Mouse (Mus musculus): ENCODE data around the gene Rassf7. TPM values are rescaled to one million over a fixed set of nuclear protein-coding genes. Genes with fewer than 3 reads are reported as not detected.
A peak's percentile ranks its signal among the peaks of the same experiment; 100 is the strongest.
"Not testable (repeated sequence)": the region's sequence is repeated elsewhere in the genome, so short reads cannot be mapped to it uniquely, and the experiment has no call there.

Rassf7 gene
- polyA plus RNA-seq, 1 experiment from 2014 or later = 61.5 TPM

- H3K4me1 ChIP-seq (replicated peaks; ENCODE audit: insufficient read depth, low read length) = 0 out of 2 replicates have a peak, but pooled peaks cover 11% of the 10 kb centered on the region
- H3K9ac ChIP-seq (ENCODE audit: low read depth, low read length) = no peak overlapping the region
- no peak overlapping the region for H3K4me3 ChIP-seq (replicated peaks; ENCODE audit: low read depth, low read length)
- H3K27ac ChIP-seq = no peak overlapping the region
- 96% methylated on average over 10 of the region's 10 CpGs for WGBS
- no peak for DNase-seq (ENCODE audit: low spot score)
- H3K36me3 ChIP-seq (ENCODE audit: insufficient read depth, low read length) = peaks cover 32% of the 10 kb centered on the region
- ATAC-seq (replicated peaks; ENCODE audit: low FRiP score, low read depth) = no peak
- no peaks in the 10 kb centered on the region for H3K27me3 ChIP-seq (ENCODE audit: insufficient read depth, low read length)
- H3K4me2 ChIP-seq (ENCODE audit: low read length) = no peak overlapping the region
- no peak for TF ChIP-seq CTCF (IDR thresholded peaks at IDR 0.05; ENCODE audit: low read depth)
- no peaks in the 10 kb centered on the region for H3K9me3 ChIP-seq (replicated peaks; ENCODE audit: low read length)
Measured at GRCm38 (mm10) chr7:141231551-141231950, 15.9 kb downstream of the Rassf7 start.

- not testable (repeated sequence) for H3K27me3 ChIP-seq (ENCODE audit: insufficient read depth, low read length); H3K9me3 ChIP-seq (replicated peaks; ENCODE audit: low read length); DNase-seq (ENCODE audit: low spot score); H3K4me1 ChIP-seq (replicated peaks; ENCODE audit: insufficient read depth, low read length); H3K27ac ChIP-seq; H3K4me3 ChIP-seq (replicated peaks; ENCODE audit: low read depth, low read length); H3K4me2 ChIP-seq (ENCODE audit: low read length); H3K9ac ChIP-seq (ENCODE audit: low read depth, low read length); ATAC-seq (replicated peaks; ENCODE audit: low FRiP score, low read depth)
- peaks cover 59% of the 10 kb centered on the region for H3K36me3 ChIP-seq (ENCODE audit: insufficient read depth, low read length)
- WGBS = 91% methylated on average over 4 of the region's 4 CpGs
Measured at GRCm38 (mm10) chr7:141250486-141250885, 34.8 kb downstream of the Rassf7 start.

GRCm38 (mm10) chr7:141256159-141256558 is 40.5 kb downstream of the Rassf7 start:
- Histone ChIP-seq H3K27me3 (ENCODE audit: insufficient read depth, low read length) (no peaks in the 10 kb centered on the region), H3K4me3 (replicated peaks; ENCODE audit: low read depth, low read length) (no peak overlapping the region), H3K9me3 (replicated peaks; ENCODE audit: low read length) (no peaks in the 10 kb centered on the region), H3K4me2 (ENCODE audit: low read length) (no peak overlapping the region), H3K4me1 (replicated peaks; ENCODE audit: insufficient read depth, low read length) (no peaks in the 10 kb centered on the region), H3K27ac (no peak overlapping the region), H3K9ac (ENCODE audit: low read depth, low read length) (no peak overlapping the region), H3K36me3 (ENCODE audit: insufficient read depth, low read length) (peaks cover 73% of the 10 kb centered on the region)
- WGBS = 89% methylated on average over 10 of the region's 10 CpGs
- DNase-seq (ENCODE audit: low spot score) = no peak
- TF ChIP-seq CTCF (IDR thresholded peaks at IDR 0.05; ENCODE audit: low read depth) = no peak
- no peak for ATAC-seq (replicated peaks; ENCODE audit: low FRiP score, low read depth)

GRCm38 (mm10) chr7:141261480-141261879 is 45.8 kb downstream of the Rassf7 start:
- Histone ChIP-seq H3K4me2 (ENCODE audit: low read length) (no peak overlapping the region), H3K4me3 (replicated peaks; ENCODE audit: low read depth, low read length) (no peak overlapping the region), H3K27me3 (ENCODE audit: insufficient read depth, low read length) (no peaks in the 10 kb centered on the region), H3K9me3 (replicated peaks; ENCODE audit: low read length) (no peaks in the 10 kb centered on the region), H3K4me1 (replicated peaks; ENCODE audit: insufficient read depth, low read length) (no peaks in the 10 kb centered on the region), H3K27ac (no peak overlapping the region), H3K9ac (ENCODE audit: low read depth, low read length) (no peak overlapping the region), H3K36me3 (ENCODE audit: insufficient read depth, low read length) (peaks cover 73% of the 10 kb centered on the region)
- DNase-seq (ENCODE audit: low spot score) (no peak), ATAC-seq (replicated peaks; ENCODE audit: low FRiP score, low read depth) (no peak)
- TF ChIP-seq CTCF (IDR thresholded peaks at IDR 0.05; ENCODE audit: low read depth) = no peak
- 88% methylated on average over 3 of the region's 3 CpGs for WGBS

- no peaks in the 10 kb centered on the region for H3K27me3 ChIP-seq (ENCODE audit: insufficient read depth, low read length)
- ATAC-seq (replicated peaks; ENCODE audit: low FRiP score, low read depth) = no peak
- H3K4me3 ChIP-seq (replicated peaks; ENCODE audit: low read depth, low read length) = no peak overlapping the region
- no peak for DNase-seq (ENCODE audit: low spot score)
- H3K27ac ChIP-seq = no peak overlapping the region
- no peak overlapping the region for H3K4me2 ChIP-seq (ENCODE audit: low read length)
- WGBS = 90% methylated on average over 13 of the region's 13 CpGs
- H3K9me3 ChIP-seq (replicated peaks; ENCODE audit: low read length) = no peaks in the 10 kb centered on the region
- H3K4me1 ChIP-seq (replicated peaks; ENCODE audit: insufficient read depth, low read length) = no peaks in the 10 kb centered on the region
- TF ChIP-seq CTCF (IDR thresholded peaks at IDR 0.05; ENCODE audit: low read depth) = no peak
- peaks cover 52% of the 10 kb centered on the region for H3K36me3 ChIP-seq (ENCODE audit: insufficient read depth, low read length)
- no peak overlapping the region for H3K9ac ChIP-seq (ENCODE audit: low read depth, low read length)
Measured at GRCm38 (mm10) chr7:141263640-141264039, 48.0 kb downstream of the Rassf7 start.

GRCm38 (mm10) chr7:141264041-141264700 is 48.5 kb downstream of the Rassf7 start:
- H3K9ac ChIP-seq (ENCODE audit: low read depth, low read length) = no peak overlapping the region
- 0 out of 2 replicates have a peak overlapping the region, but pooled peaks have one; percentile 67 for H3K4me2 ChIP-seq (ENCODE audit: low read length)
- peaks cover 46% of the 10 kb centered on the region for H3K36me3 ChIP-seq (ENCODE audit: insufficient read depth, low read length)
- 72% methylated on average over 11 of the region's 11 CpGs for WGBS
- no peak overlapping the region for H3K4me3 ChIP-seq (replicated peaks; ENCODE audit: low read depth, low read length)
- DNase-seq (ENCODE audit: low spot score) (no peak), ATAC-seq (replicated peaks; ENCODE audit: low FRiP score, low read depth) (no peak)
- no peaks in the 10 kb centered on the region for H3K27me3 ChIP-seq (ENCODE audit: insufficient read depth, low read length)
- no peak overlapping the region for H3K27ac ChIP-seq
- no peak for TF ChIP-seq CTCF (IDR thresholded peaks at IDR 0.05; ENCODE audit: low read depth)
- no peaks in the 10 kb centered on the region for H3K4me1 ChIP-seq (replicated peaks; ENCODE audit: insufficient read depth, low read length)
- no peaks in the 10 kb centered on the region for H3K9me3 ChIP-seq (replicated peaks; ENCODE audit: low read length)

Data from kidney, postnatal 0 days (tissue).